Mouse (Mus musculus) liver, adult 2 months (tissue): ENCODE data around the gene Tcea2.
A peak's percentile ranks its signal among the peaks of the same experiment; 100 is the strongest.

Source experiments
- CTCF ChIP-seq: fragments of 200-500 bp; IDR thresholded peaks from 2 replicates; pipeline ENCODE4 v1.5.1; 2011; ENCODE audit warnings: low read depth, low read length, control low read depth
- POLR2A ChIP-seq: fragments of 200-500 bp; IDR thresholded peaks from 2 replicates; pipeline ENCODE4 v1.6.1; 2011; ENCODE audit warnings: low read length, control low read depth; ENCODE audit not compliant: insufficient read depth; ENCODE audit errors: extremely low read depth

GRCm38 (mm10) chr2:181644361-181644760 lies 35.7 kb upstream of the Tcea2 start:
- TF ChIP-seq CTCF: peak; percentile 66; the same call in 1 of the 2 replicates
- TF ChIP-seq POLR2A: no peak
